Mouse (Mus musculus) kidney, postnatal 25 days (tissue): ENCODE results near the gene Tcf3.

Experiments
- DNase-seq, 2 experiments: peaks; one replicate each; pipeline ENCODE4 v3.0.0; 2021; ENCODE audit warnings: mixed read lengths in 2 of 2

Tcf3 gene

DNA sequence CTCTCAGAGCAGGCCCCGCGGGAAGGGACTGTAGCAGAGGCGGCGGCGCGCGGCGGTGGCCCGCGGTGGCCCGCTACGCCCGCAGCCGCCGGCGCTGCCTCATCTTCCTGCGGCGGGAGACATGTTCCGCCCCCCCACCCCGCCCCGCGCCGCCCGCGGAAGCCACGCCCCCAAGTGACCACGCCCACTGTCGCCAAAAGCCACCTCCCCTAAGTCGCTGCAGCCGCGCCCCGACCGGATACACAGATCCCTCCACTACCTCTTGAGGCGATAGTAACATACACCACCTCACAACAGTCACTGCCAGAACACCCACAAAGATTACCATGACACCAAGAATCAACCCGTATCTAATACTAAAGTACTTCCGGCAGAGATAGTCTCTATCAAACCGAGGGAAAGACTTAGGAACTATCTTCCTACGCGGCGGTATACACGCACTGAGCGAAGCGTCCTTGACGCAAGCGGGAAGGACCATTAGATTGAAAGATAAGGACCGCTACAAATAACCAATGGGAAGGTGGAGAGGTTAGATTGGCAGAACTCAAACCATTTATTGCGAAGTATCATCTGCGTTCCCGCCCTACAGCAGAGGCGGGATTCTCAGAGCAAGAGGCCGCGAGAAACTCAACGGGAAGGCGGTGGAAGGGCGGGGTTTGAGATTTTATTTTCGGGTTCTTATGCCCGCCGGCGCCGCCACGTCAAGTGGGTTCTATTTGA, at the start of gene Tcf3:
Gene Tcf3 (minus strand): TSS at position 135 of the 720 bp plus-strand sequence.
- DNase-seq = peak; percentile 98

DNA sequence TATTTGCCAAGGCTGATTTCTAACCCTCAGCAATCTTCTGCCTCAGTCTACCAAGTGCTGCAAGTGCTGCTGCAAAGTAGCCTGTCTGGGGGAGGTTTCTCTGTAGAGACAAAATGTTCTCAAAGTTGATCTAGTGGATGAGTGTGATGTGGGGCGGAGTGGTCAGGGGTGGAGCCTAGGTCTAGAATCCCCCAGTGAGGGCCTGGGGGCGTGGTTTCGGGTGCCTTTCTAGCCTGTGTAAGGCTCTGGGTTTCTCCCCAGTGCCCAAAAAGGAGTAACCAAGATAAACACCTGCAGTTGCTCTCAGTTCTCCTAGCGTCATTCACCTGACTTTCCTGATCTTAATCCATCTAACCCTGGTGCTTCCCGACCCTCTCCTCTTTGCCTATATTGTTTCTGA, 47.6 kb upstream of the Tcf3 start:
- DNase-seq = no peak

DNA sequence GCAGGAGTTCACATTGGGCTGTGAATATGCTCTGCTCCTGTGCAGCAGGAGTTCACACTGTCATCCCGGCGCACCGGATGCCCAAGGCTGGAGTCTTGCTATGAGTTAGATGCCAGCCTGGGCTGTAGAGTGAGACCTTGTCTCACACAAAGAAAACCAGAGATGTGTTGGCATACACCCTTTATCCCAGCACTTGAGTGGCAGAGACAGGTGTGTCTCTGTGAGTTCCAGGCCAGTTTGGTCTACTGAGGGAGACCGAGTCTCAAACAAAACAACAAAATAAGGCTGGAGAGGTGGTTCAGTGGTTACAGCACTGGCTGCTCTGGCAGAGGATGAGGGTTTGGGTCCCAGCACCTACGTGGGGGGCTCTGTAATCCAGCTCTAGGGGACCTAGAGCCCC, 45.1 kb upstream of the Tcf3 start:
- DNase-seq = no peak

- peak; percentile 89 to 93 for DNase-seq
Observed at GRCm38 (mm10) chr10:80475290-80475959, 42.0 kb upstream of the Tcf3 start.

- peak; percentile 49 to 77 for DNase-seq
Observed at GRCm38 (mm10) chr10:80465066-80465465, 31.6 kb upstream of the Tcf3 start.

DNA sequence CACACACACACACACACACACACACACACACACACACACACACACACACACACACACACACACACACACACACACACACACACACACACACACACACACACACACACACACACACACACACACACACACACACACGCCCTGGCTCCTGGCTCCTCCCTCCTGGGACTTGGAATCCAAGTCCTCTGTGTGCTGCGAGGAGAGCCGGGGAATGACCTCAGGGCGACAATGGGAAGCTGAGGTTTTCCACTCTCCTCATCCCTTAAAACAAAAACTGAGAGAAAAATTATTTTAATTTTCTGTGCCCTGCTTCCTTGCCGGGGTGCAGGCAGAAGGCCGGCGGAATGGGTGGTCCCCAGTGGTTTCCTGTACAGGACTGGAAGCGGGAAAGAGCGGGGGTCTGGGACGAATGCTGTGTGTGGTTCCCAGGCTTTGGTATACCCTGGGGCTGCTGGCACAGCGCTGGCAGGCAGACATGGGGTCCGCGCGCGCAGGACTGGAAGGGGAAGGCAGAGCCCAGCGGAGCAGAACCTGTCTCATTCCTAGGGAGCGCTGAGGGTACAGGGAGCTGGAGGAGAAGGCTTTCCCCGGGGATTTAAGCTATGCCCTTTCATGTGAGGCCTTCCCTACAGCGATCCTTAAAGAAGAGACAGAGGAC, 31.1 kb upstream of the Tcf3 start:
- peak; percentile 58 to 76 for DNase-seq

DNA sequence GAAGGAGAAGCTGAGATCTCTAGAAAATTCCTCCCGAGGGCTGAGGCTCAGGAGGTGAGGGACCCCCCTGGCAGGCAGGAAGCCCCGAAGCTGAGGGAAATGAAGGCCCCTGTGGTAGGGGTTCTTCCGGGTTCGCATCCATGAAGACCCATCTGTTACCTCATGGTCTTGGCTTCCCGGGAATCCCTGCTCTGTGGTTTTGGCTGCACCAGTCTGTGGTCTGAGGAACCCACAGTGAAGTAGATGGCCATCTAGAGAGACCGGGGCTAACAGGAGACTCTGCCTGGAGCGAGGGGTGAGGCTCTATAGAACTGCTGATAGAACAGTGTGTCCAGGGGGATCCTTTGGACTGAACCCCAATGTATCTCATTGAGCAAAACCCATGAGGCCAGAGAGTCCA, 27.9 kb upstream of the Tcf3 start:
- no peak for DNase-seq

DNA sequence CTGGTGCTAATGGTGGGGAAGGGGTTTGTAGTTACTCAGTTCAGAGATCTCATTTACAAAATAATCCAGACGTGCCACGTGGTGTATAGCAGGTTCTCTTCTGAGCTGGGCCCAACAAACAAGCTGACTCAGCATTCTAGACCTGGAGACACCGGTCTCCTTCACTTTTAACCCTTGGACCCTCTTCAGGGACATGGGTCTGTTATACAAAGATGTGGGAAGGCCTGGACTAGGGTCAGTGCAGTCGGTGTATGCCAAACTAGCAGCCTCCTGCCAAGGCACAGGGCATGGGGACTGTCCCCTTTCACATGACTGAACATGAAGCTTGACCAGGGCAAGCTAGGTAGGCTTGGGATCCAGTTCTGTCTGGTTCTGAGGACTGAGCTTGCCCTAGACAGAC, 26.9 kb upstream of the Tcf3 start:
- peak; percentile 67 to 92 for DNase-seq

DNA sequence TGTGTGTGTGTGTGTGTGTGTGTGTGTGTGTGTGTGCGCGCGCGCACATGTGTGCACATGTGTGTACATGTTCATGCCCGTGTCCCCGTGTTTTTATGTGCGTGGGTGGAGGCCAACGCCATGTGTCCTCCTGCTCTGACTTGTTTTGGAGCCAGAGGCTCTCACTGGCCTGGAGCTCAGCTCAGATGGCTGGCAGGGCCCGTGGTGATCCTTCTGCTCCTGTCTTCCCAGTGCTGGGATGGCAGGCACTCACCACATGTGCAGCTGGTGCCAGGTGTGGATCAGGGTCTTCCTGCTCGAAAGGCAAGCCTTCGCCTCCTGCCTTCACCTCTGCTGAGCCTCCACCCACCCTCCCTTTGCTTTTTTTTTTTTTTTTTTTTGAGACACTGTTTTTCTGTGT, 26.2 kb upstream of the Tcf3 start:
- DNase-seq = no peak

DNA sequence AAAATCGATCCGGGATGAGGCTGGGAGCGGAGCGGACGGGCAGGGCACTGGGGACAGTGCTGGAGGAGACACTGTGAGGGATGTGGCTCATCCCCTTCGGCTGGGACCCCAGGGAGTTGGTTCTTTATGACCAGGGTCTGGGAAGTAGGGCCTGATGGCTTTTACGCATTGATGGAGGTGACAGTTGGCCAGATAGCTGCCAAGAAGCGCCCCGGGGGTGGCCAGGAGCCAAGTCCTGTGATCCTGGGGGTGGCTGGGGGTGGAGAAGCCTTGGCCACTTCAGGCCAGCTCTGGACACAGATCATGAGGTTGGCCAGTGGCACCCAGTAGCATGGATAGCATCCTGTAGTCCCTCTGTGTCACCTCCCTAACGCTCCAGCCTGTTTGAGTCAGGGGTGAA, 25.8 kb upstream of the Tcf3 start:
- peak in 1 of 2 experiments; percentile 14 for DNase-seq

- DNase-seq = no peak
Observed at GRCm38 (mm10) chr10:80455697-80456096, 22.2 kb upstream of the Tcf3 start.

DNA sequence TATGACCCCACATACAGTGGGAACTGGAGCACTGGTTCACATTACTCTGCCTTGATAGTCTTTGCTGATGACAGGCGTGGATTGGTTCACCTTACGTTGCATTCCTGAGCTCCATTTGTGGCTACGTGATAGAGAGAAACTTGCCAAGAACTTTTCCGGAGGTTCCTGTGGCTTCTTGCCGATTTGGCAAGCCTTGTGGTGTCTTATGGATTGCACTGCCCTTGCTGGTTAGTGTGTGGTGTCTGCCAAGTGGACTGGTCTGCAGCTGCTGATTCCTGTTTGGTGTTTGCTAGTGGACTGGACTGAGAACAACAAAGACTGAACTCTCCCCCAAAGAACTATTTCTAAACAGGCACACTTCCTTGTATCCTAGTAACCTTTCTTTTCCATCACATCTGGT, 21.3 kb upstream of the Tcf3 start:
- DNase-seq = no peak

GRCm38 (mm10) chr10:80453601-80454000, 20.2 kb upstream of the Tcf3 start:
- DNase-seq = no peak

DNA sequence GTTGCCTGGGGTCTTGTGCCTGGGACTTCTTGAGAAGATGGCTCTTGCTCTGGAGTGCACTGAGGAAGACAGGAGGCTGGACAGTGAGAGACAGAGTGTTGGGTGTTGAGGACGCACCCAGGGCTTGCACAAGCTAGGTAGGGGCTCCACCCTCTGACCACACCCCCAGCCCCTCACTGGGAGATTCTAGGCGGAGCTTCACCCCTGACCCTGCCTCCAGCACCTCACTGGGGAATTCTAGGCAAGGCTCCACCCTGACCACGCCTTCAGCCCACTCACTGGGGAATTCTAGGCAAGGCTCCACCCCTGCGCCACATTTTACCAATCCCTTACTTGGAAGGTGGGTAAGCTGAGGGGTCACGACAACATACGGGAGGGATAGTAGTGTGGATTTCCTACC, 17.2 kb upstream of the Tcf3 start:
- DNase-seq = no peak

- peak; percentile 90 to 91 for DNase-seq
Observed at GRCm38 (mm10) chr10:80445898-80446601, 12.6 kb upstream of the Tcf3 start.

DNA sequence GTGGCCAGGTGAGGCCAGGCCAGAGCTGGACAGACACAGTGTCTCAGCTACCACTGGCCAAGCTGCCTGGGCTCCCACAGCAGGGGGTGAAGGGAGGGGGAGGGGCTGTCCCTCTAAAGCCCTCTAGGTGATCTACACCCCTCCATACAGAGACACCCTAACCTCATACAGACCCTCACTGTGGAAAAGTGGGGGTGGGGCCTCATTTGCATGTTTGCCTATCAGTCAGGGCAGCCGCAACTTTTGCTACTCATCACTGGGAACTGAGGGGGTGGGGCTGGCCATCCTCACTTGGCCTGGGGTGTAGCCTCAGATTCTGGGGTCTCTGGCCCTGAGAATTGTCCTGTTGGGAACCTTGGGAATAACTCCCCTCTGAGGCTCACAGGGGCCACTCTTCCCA, 11.6 kb upstream of the Tcf3 start:
- no peak for DNase-seq

- no peak for DNase-seq
Observed at GRCm38 (mm10) chr10:80444339-80445045, 11.0 kb upstream of the Tcf3 start.

DNA sequence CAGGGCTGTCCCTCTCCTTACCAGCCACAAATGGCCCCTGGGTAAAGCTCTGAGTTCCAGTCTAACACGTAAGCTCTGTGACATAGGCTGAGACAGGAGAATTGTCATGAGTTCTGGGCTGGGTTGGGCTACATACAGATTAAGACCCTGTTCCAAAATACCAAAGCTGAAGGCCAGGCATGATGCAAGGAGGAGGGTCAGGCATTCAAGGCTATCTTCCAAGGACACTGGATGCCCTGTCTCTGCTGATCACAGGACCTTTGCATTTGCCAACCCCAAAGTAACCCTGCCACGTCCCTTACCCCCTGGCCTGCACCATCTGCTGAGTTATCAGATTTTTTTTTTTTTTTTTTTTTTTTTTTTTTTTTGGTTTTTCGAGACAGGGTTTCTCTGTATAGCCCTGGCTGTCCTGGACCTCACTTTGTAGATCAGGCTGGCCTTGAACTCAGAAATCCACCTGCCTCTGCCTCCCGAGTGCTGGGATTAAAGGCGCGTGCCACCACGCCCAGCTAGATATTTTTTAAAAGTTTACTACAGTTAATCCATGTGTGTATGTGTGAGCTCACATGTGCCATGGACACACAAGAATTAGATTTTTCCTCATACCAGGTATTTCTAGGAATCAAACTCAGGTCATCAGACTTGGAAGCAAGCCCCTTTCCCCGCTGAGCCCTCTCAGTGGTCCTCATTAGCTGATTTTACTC, 10.3 kb upstream of the Tcf3 start:
- DNase-seq = no peak

- DNase-seq = no peak
Observed at GRCm38 (mm10) chr10:80442989-80443388, 9.5 kb upstream of the Tcf3 start.

GRCm38 (mm10) chr10:80441598-80441997, 8.2 kb upstream of the Tcf3 start:
- no peak for DNase-seq

- DNase-seq = no peak
Observed at GRCm38 (mm10) chr10:80440031-80440430, 6.6 kb upstream of the Tcf3 start.

DNA sequence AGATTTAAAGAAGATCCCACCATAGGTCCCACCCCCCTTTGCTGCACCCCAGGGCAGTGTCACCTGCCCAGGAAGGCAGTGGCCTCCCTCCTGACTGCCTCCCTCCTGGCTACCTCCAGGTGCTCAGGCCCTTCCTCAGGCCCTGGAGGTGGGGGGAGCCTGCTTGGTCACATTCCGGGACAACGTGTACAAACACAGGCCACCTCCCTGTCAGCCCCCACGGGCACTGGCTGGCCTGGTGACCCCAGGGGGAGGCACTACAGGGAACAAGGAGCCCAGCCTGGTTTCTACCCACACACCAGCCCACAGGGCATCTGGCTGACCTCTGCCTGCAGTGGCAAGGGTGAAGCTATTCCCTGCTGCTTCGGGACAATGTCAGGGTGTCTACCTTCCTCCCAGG, 4.5 kb upstream of the Tcf3 start:
- peak in 1 of 2 experiments; percentile 61 for DNase-seq
